Mouse (Mus musculus) limb, embryonic 13.5 days (tissue): ENCODE results near the gene Limch1. TPM values are rescaled to one million over a fixed set of nuclear protein-coding genes. Genes with fewer than 3 reads are reported as not detected.

Experiments used
- ATAC-seq: fragments of 200-750 bp; cut with Nextera tagmentation; 2 replicates; pipeline ENCODE4 v1.8.0; 2017; ENCODE audit warnings: low read depth, moderate number of reproducible peaks, moderate TSS enrichment; ENCODE audit not compliant: low FRiP score
- H3K27ac ChIP-seq: fragments of 300-500 bp; sonication (generic); 2 replicates; pipeline ENCODE4 v1.5.1; 2015; ENCODE audit warnings: inconsistent platforms, mild to moderate bottlenecking, moderate library complexity
- H3K27me3 ChIP-seq: fragments of 300-500 bp; sonication (generic); 2 replicates; pipeline ENCODE4 v1.6.1; 2015; ENCODE audit warnings: mild to moderate bottlenecking, inconsistent platforms
- H3K36me3 ChIP-seq: fragments of 300-500 bp; sonication (generic); 2 replicates; pipeline ENCODE4 v1.6.1; 2015; ENCODE audit warnings: inconsistent platforms, mild to moderate bottlenecking, moderate library complexity
- H3K4me1 ChIP-seq: fragments of 300-500 bp; sonication (generic); 2 replicates; pipeline ENCODE4 v1.6.1; 2015; ENCODE audit warnings: inconsistent platforms
- H3K4me2 ChIP-seq: fragments of 300-500 bp; sonication (generic); replicated peaks from 2 replicates; pipeline ENCODE4 v1.6.1; 2015; ENCODE audit warnings: inconsistent platforms, mild to moderate bottlenecking, moderate library complexity
- H3K4me3 ChIP-seq: fragments of 300-500 bp; sonication (generic); 2 replicates; pipeline ENCODE4 v1.5.1; 2015; ENCODE audit warnings: moderate library complexity, mild to moderate bottlenecking, inconsistent platforms
- H3K9ac ChIP-seq: fragments of 300-500 bp; sonication (generic); 2 replicates; pipeline ENCODE4 v1.6.1; 2015; ENCODE audit warnings: mild to moderate bottlenecking, inconsistent platforms
- H3K9me3 ChIP-seq: fragments of 300-500 bp; sonication (generic); 2 replicates; pipeline ENCODE4 v1.6.1; 2016; ENCODE audit warnings: inconsistent platforms
- WGBS: fragments of 180-500 bp; shearing (Covaris S2); methylation state at CpG from one replicate; pipeline ENCODE4 v1.1.7; 2015; 5-methylcytosine and 5-hydroxymethylcytosine counted together
- polyA plus RNA-seq: library from polyadenylated mRNA; unstranded; fragments of >200 nt; fragmentation: Nextera tagmentation; extraction: Ambion mirVana; gene quantifications from 2 replicates; pipeline ENCODE4 v1.2.1, GENCODE M21; 2015

The Limch1 gene
- polyA plus RNA-seq, 1 experiment from 2014 or later = 82.0 TPM

DNA sequence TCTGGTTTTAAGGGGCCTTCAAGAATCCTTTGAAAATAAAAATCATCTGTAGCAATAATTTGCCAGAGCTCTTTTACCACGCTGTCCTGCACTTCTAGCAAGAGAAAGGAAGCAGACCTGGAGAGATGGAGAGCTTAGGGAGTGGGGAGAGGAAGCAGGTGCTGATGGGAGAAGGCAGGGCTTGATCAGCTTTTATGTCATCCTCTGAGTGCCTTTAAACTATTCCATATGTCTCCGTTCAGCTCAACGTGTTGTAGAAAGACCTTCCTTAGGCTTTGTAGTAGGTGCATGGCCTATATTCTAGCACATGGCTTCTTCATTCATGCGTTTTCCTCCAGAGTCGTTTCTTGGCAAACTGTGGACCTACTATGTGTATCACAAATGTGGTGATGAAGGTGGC is 237.5 kb downstream of the Limch1 start:
- no peak for ATAC-seq
- H3K4me3 ChIP-seq = no peak overlapping the region
- no peak overlapping the region for H3K4me2 ChIP-seq
- no peaks in the 10 kb centered on the region for H3K27me3 ChIP-seq
- H3K4me1 ChIP-seq = peaks cover 23% of the 10 kb centered on the region
- 26% methylated on average over 5 of the region's 5 CpGs for WGBS
- no peak overlapping the region for H3K9ac ChIP-seq
- peaks cover 17% of the 10 kb centered on the region for H3K36me3 ChIP-seq
- no peaks in the 10 kb centered on the region for H3K9me3 ChIP-seq
- H3K27ac ChIP-seq = no peak overlapping the region

DNA sequence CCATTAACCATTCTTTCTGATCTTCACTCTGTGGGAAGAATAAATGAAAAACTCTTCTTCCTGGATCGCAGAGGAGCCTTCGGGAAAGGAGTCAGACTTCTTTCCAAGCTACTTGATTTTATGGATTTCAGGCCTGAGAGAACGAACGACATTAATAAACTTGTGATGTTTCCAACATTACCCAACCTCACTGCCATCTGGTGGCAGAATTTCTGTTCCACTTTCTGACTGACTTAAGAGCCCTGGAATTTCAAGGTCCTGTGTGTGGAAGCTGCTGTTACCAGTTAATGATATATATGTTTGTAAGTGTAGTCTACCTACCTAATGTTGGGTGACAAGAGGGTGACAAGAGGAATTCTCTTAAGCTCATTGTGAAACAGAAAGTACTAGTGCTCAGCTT is 243.3 kb downstream of the Limch1 start:
- no peak for ATAC-seq
- Histone ChIP-seq H3K4me1 (peaks cover 14% of the 10 kb centered on the region), H3K36me3 (peaks cover 18% of the 10 kb centered on the region), H3K9me3 (no peaks in the 10 kb centered on the region), H3K4me2 (no peak overlapping the region), H3K9ac (no peak overlapping the region), H3K27me3 (no peaks in the 10 kb centered on the region), H3K4me3 (no peak overlapping the region), H3K27ac (no peak overlapping the region)
- WGBS = 45% methylated on average over 4 of the region's 4 CpGs

GRCm38 (mm10) chr5:66989531-66989930 is 243.9 kb downstream of the Limch1 start:
- no peak overlapping the region for H3K9ac ChIP-seq
- peaks cover 16% of the 10 kb centered on the region for H3K36me3 ChIP-seq
- H3K9me3 ChIP-seq = no peaks in the 10 kb centered on the region
- 83% methylated on average over 7 of the region's 7 CpGs for WGBS
- H3K4me2 ChIP-seq = no peak overlapping the region
- H3K4me3 ChIP-seq = no peak overlapping the region
- no peaks in the 10 kb centered on the region for H3K27me3 ChIP-seq
- no peak overlapping the region for H3K27ac ChIP-seq
- peaks cover 20% of the 10 kb centered on the region for H3K4me1 ChIP-seq
- ATAC-seq = no peak

DNA sequence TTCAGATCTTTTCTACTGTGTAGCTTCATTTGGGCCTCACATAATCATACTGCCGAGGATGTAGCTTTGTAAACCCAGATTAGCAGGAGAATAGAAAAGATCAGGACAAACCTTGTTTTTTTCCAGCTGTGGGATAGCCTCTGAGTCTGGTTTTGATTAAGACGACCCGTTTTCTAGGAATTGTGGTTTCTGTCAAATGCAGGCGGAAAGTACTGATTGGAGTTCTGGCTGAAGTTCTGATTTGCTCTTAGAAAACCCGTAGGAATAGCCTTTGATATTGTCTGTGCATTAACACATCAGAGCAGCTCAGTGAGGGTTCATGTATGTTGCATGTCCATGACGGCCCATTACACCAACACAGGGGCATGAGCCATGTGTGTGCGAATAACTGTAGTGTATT is 246.8 kb downstream of the Limch1 start:
- Histone ChIP-seq H3K27me3 (no peaks in the 10 kb centered on the region), H3K27ac (no peak overlapping the region), H3K4me1 (peaks cover 41% of the 10 kb centered on the region), H3K9me3 (no peaks in the 10 kb centered on the region), H3K4me2 (no peak overlapping the region), H3K36me3 (peaks cover 9% of the 10 kb centered on the region), H3K4me3 (no peak overlapping the region), H3K9ac (no peak overlapping the region)
- ATAC-seq = no peak
- WGBS = 31% methylated on average over 7 of the region's 7 CpGs

- Histone ChIP-seq H3K27me3 (no peaks in the 10 kb centered on the region), H3K4me1 (peaks cover 48% of the 10 kb centered on the region), H3K4me2 (no peak overlapping the region), H3K27ac (no peak overlapping the region), H3K36me3 (peaks cover 2% of the 10 kb centered on the region; the same call in 1 of the 2 replicates), H3K9ac (no peak overlapping the region), H3K4me3 (no peak overlapping the region), H3K9me3 (no peaks in the 10 kb centered on the region)
- ATAC-seq = no peak
- WGBS = 24% methylated on average over 11 of the region's 11 CpGs
These were observed 247.4 kb downstream of the Limch1 start for GRCm38 (mm10) chr5:66993076-66993475.

DNA sequence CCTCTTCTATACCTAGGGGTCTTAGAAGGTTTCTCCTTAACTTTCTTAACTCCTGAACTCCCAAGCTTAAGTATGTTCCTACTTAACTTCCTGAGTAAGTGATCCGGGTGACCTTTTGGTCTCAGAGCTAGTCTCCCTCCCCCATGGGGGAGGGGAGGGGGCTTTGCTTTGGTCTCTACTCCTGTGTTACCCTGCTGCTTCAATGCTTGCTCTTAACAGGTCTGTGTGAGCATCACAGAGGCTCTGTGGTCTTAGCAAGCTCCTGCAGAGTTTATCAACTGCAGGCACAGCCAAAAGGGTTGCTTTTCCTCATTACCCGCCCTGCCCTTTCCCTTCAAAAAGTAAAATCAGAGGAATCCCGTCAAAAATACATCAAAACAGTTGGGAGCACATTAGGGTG is 250.5 kb downstream of the Limch1 start:
- H3K4me2 ChIP-seq = no peak overlapping the region; the same call in 1 of the 2 replicates
- no peaks in the 10 kb centered on the region for H3K27me3 ChIP-seq
- no peak overlapping the region for H3K27ac ChIP-seq
- H3K4me3 ChIP-seq = no peak overlapping the region
- no peak overlapping the region for H3K9ac ChIP-seq
- no peak for ATAC-seq
- peaks cover 54% of the 10 kb centered on the region for H3K4me1 ChIP-seq
- 4% methylated on average over 3 of the region's 3 CpGs for WGBS
- H3K9me3 ChIP-seq = no peaks in the 10 kb centered on the region
- H3K36me3 ChIP-seq = peaks cover 8% of the 10 kb centered on the region

GRCm38 (mm10) chr5:66996886-66997599 is 251.4 kb downstream of the Limch1 start:
- Histone ChIP-seq H3K9me3 (no peaks in the 10 kb centered on the region), H3K4me3 (peak overlapping the region; percentile 49), H3K36me3 (peaks cover 14% of the 10 kb centered on the region), H3K27ac (peak overlapping the region; percentile 49; the same call in 1 of the 2 replicates), H3K4me1 (peaks cover 54% of the 10 kb centered on the region), H3K9ac (peak overlapping the region; percentile 70), H3K4me2 (peak overlapping the region; percentile 77), H3K27me3 (no peaks in the 10 kb centered on the region)
- peak; percentile 79 for ATAC-seq
- 1% methylated on average over 33 of the region's 33 CpGs for WGBS

- H3K4me3 ChIP-seq = peak overlapping the region; percentile 49
- ATAC-seq = no peak
- H3K9ac ChIP-seq = peak overlapping the region; percentile 70
- H3K4me2 ChIP-seq = peak overlapping the region; percentile 77
- no peaks in the 10 kb centered on the region for H3K27me3 ChIP-seq
- H3K9me3 ChIP-seq = no peaks in the 10 kb centered on the region
- WGBS = 15% methylated on average over 7 of the region's 7 CpGs
- peak overlapping the region; percentile 49; the same call in 1 of the 2 replicates for H3K27ac ChIP-seq
- H3K36me3 ChIP-seq = peaks cover 19% of the 10 kb centered on the region
- H3K4me1 ChIP-seq = peaks cover 52% of the 10 kb centered on the region
These were observed 251.9 kb downstream of the Limch1 start for GRCm38 (mm10) chr5:66997600-66997930.

DNA sequence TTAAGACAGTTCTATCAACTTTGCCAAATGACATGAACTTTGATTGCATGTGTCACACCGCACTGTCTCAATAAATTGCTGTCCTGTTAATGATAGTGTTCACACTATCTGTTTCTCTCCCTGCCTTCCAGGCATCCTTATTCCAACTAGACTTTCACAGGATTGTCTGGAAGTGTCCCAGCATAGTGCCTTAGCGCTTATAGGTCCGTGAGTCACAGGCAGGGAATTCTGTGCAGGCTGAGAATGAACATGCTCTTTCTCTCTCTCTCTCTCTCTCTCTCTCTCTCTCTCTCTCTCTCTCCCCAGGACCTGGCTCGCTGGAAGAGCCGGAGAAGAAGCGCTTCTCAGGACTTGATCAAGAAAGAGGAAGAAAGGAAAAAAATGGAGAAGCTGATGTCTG is 252.7 kb downstream of the Limch1 start:
- ATAC-seq = no peak
- 75% methylated on average over 6 of the region's 6 CpGs for WGBS
- H3K4me1 ChIP-seq = peaks cover 45% of the 10 kb centered on the region
- H3K27me3 ChIP-seq = no peaks in the 10 kb centered on the region
- H3K9me3 ChIP-seq = no peaks in the 10 kb centered on the region
- H3K36me3 ChIP-seq = peaks cover 22% of the 10 kb centered on the region
- H3K4me2 ChIP-seq = peak overlapping the region; percentile 77
- no peak overlapping the region for H3K4me3 ChIP-seq
- H3K27ac ChIP-seq = no peak overlapping the region
- H3K9ac ChIP-seq = no peak overlapping the region

- ATAC-seq = no peak
- no peak overlapping the region for H3K9ac ChIP-seq
- no peak overlapping the region for H3K27ac ChIP-seq
- H3K4me1 ChIP-seq = peaks cover 18% of the 10 kb centered on the region
- H3K4me2 ChIP-seq = no peak overlapping the region
- H3K4me3 ChIP-seq = no peak overlapping the region
- peaks cover 34% of the 10 kb centered on the region for H3K36me3 ChIP-seq
- H3K27me3 ChIP-seq = no peaks in the 10 kb centered on the region
- no peaks in the 10 kb centered on the region for H3K9me3 ChIP-seq
- 92% methylated on average over 6 of the region's 6 CpGs for whole genome bisulfite sequencing
These were observed 256.7 kb downstream of the Limch1 start for GRCm38 (mm10) chr5:67002346-67002745.

DNA sequence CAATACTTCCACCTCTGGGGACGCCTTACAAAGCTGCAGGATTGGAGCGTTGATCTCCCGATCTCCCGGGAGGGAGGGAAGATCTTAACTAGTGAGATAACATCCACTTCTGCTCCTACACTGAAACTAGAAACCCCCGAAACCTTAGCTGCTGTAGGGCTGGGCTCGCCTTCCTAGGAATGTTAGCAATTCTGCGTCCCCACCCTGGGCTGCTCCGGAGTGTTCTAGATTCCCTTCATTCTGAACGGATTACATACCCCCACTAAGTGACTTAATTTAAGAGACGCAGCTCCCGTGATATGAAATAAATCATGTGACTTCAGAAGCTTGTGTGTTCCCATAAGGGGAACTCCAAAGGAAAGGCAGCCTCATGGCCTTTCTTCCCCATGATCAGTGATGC is 259.0 kb downstream of the Limch1 start:
- Histone ChIP-seq H3K27ac (no peak overlapping the region), H3K4me2 (no peak overlapping the region), H3K36me3 (peaks cover 46% of the 10 kb centered on the region), H3K9me3 (peaks cover 4% of the 10 kb centered on the region), H3K27me3 (no peaks in the 10 kb centered on the region), H3K4me1 (no peaks in the 10 kb centered on the region), H3K9ac (no peak overlapping the region), H3K4me3 (no peak overlapping the region)
- ATAC-seq = peak; percentile 76
- 67% methylated on average over 11 of the region's 11 CpGs for WGBS

GRCm38 (mm10) chr5:67011043-67011870 is 265.6 kb downstream of the Limch1 start:
- Histone ChIP-seq H3K36me3 (peaks cover 30% of the 10 kb centered on the region), H3K9me3 (peaks cover 4% of the 10 kb centered on the region), H3K9ac (no peak overlapping the region), H3K4me3 (no peak overlapping the region), H3K27me3 (no peaks in the 10 kb centered on the region), H3K4me2 (no peak overlapping the region), H3K4me1 (peaks cover 11% of the 10 kb centered on the region), H3K27ac (peak overlapping the region; percentile 77)
- 81% methylated on average over 16 of the region's 16 CpGs for whole genome bisulfite sequencing
- no peak for ATAC-seq
